9 mouse cellular contexts compared by ENCODE assay signal in the genomic region with DNA sequence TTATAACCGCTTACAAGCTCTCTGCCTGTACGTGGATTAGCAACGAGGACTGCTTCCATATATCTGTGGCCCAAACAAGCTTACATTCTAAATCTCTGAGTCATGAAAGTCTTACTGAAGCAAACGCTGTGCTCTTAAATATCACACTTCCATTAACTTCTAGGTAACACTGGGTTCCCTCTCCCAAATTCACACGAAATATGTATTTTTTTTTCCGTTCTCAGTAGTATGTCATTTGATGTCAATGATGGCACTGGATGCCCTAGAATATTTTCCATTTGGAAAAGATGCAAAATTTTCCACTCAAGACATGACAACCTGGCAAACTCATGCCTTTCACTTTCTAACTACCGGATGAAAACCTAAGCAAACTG. TPM values are rescaled to one million over a fixed set of nuclear protein-coding genes. Genes with fewer than 3 reads are reported as not detected.
DNase-seq lines count a peak whose midpoint lies in the region; ATAC-seq and TF ChIP-seq lines count a peak whose summit lies in the region.
"Had no signal": no experiment of that assay in that cellular context is flagged by ENCODE, and none has a peak within 500 bp of the region (broad histone marks: within the 10 kb centered on the region; RNA-seq: fewer than 3 reads in every experiment).

No protein-coding gene starts in this region.

- H3K27ac ChIP-seq in kidney, embryonic 15.5 days: peak overlapping the region; percentile 86; the same call in 1 of the 2 replicates
- 0 out of 2 replicates have a peak overlapping the region, but pooled peaks have one; percentile 59 for H3K27ac ChIP-seq in forebrain, postnatal 0 days (ENCODE audit: low read depth, low read length)
- no peak overlapping the region for H3K27ac ChIP-seq in midbrain, embryonic 12.5 days (replicated peaks)

- peak overlapping the region; percentile 66 for H3K4me2 ChIP-seq in kidney, embryonic 15.5 days
- peak overlapping the region; percentile 69 for H3K4me2 ChIP-seq in forebrain, postnatal 0 days (ENCODE audit: low read depth)
- peak overlapping the region; percentile 68 for H3K4me2 ChIP-seq in midbrain, embryonic 12.5 days (replicated peaks)

- no peaks in the 10 kb centered on the region for H3K9me3 ChIP-seq in kidney, embryonic 15.5 days (replicated peaks)
- H3K9me3 ChIP-seq in forebrain, postnatal 0 days (ENCODE audit: low read length): no peaks in the 10 kb centered on the region
- H3K9me3 ChIP-seq in midbrain, embryonic 12.5 days: no peaks in the 10 kb centered on the region

- H3K4me1 ChIP-seq in kidney, embryonic 15.5 days: peaks cover 9% of the 10 kb centered on the region
- H3K4me1 ChIP-seq in forebrain, postnatal 0 days (ENCODE audit: insufficient read depth): peaks cover 3% of the 10 kb centered on the region; the same call in 1 of the 2 replicates
- H3K4me1 ChIP-seq in midbrain, embryonic 12.5 days: peaks cover 10% of the 10 kb centered on the region

- ATAC-seq in kidney, embryonic 15.5 days (replicated peaks; ENCODE audit: low FRiP score): no peak
- ATAC-seq in forebrain, postnatal 0 days: no peak
- no peak for ATAC-seq in midbrain, embryonic 12.5 days (ENCODE audit: low FRiP score, low read depth)

- H3K4me3 ChIP-seq in kidney, embryonic 15.5 days (replicated peaks): peak overlapping the region; percentile 85
- H3K4me3 ChIP-seq in forebrain, postnatal 0 days (ENCODE audit: low read depth, low read length): peak overlapping the region; percentile 75
- peak overlapping the region; percentile 98 for H3K4me3 ChIP-seq in midbrain, embryonic 12.5 days

- no peak for TF ChIP-seq CTCF in forebrain, postnatal 0 days (IDR thresholded peaks at IDR 0.05; ENCODE audit: low read depth)

- H3K36me3 ChIP-seq in kidney, embryonic 15.5 days: peaks cover 23% of the 10 kb centered on the region
- peaks cover 12% of the 10 kb centered on the region for H3K36me3 ChIP-seq in forebrain, postnatal 0 days (ENCODE audit: insufficient read depth)
- H3K36me3 ChIP-seq in midbrain, embryonic 12.5 days: peaks cover 24% of the 10 kb centered on the region

- peak overlapping the region; percentile 86 for H3K9ac ChIP-seq in kidney, embryonic 15.5 days
- H3K9ac ChIP-seq in forebrain, postnatal 0 days: peak overlapping the region; percentile 88
- peak overlapping the region; percentile 96 for H3K9ac ChIP-seq in midbrain, embryonic 12.5 days (replicated peaks)

- DNase-seq in kidney, adult 8-10 months: no peak
- peak; percentile 17 for DNase-seq in Muller cell, postnatal 12 days (ENCODE audit: inconsistent ontology term)
- DNase-seq in forebrain, postnatal 0 days: no peak
- no peak for DNase-seq in B cell, adult 2 months
- DNase-seq in left cerebral cortex, postnatal 14 days (ENCODE audit: low spot score in 2 of 2): no peak
- DNase-seq in adrenal gland, postnatal 4 days (ENCODE audit: low spot score in 2 of 2): no peak

- intact Hi-C loops in left cerebral cortex, postnatal 14 days (cut with DNase I): no loop called here

- WGBS in kidney, embryonic 15.5 days: 33% methylated on average over 7 of the region's 7 CpGs
- WGBS in forebrain, postnatal 0 days: 41% methylated on average over 7 of the region's 7 CpGs
- 45% methylated on average over 7 of the region's 7 CpGs for WGBS in midbrain, embryonic 12.5 days

- 0 out of 2 replicates have a peak, but pooled peaks cover 4% of the 10 kb centered on the region for H3K27me3 ChIP-seq in kidney, embryonic 15.5 days
- H3K27me3 ChIP-seq in forebrain, postnatal 0 days (ENCODE audit: insufficient read depth, low read length): no peaks in the 10 kb centered on the region
- peaks cover 8% of the 10 kb centered on the region for H3K27me3 ChIP-seq in midbrain, embryonic 12.5 days

RNA-seq across cellular contexts. Expression of a gene that starts 0.8 kb away (rescaled TPM):
- polyA plus RNA-seq in kidney, embryonic 15.5 days (2015; fragmentation: Nextera tagmentation; extraction: Ambion mirVana): 8.3 and 8.7 TPM in 2 replicates
- total RNA-seq in forebrain, postnatal 0 days (2014; rRNA removed): 34.5 and 44.1 TPM in 2 replicates
- polyA plus RNA-seq in forebrain, postnatal 0 days (2015; fragmentation: Nextera tagmentation; extraction: Ambion mirVana): 4.7 and 6.8 TPM in 2 replicates
- polyA plus RNA-seq in midbrain, embryonic 12.5 days (2016; fragmentation: Nextera tagmentation; extraction: Ambion mirVana): 13.7 and 17.4 TPM in 2 replicates
- total RNA-seq in left cerebral cortex, postnatal 14 days (2021): 100 to 1,000 TPM; 144 to 155 TPM
- total RNA-seq in adrenal gland, postnatal 4 days (2021): 10 to 100 TPM; 43.0 to 45.1 TPM

RNA-seq across cellular contexts. Expression of a gene that starts 18.2 kb away (rescaled TPM):
- not detected in 2 replicates for polyA plus RNA-seq in kidney, embryonic 15.5 days (2015; fragmentation: Nextera tagmentation; extraction: Ambion mirVana)
- not detected in 2 replicates for total RNA-seq in forebrain, postnatal 0 days (2014; rRNA removed)
- polyA plus RNA-seq in forebrain, postnatal 0 days (2015; fragmentation: Nextera tagmentation; extraction: Ambion mirVana): not detected in 2 replicates
- polyA plus RNA-seq in midbrain, embryonic 12.5 days (2016; fragmentation: Nextera tagmentation; extraction: Ambion mirVana): not detected in 2 replicates
- total RNA-seq in left cerebral cortex, postnatal 14 days (2021): not detected
- total RNA-seq in adrenal gland, postnatal 4 days (2021): not detected
- total RNA-seq: adrenal gland, adult 18-20 months had no signal

RNA-seq across cellular contexts. Expression of a gene that starts 39.6 kb away (rescaled TPM):
- 52.2 and 56.4 TPM in 2 replicates for polyA plus RNA-seq in kidney, embryonic 15.5 days (2015; fragmentation: Nextera tagmentation; extraction: Ambion mirVana)
- total RNA-seq in forebrain, postnatal 0 days (2014; rRNA removed): 47.6 and 48.5 TPM in 2 replicates
- polyA plus RNA-seq in forebrain, postnatal 0 days (2015; fragmentation: Nextera tagmentation; extraction: Ambion mirVana): 49.0 and 58.0 TPM in 2 replicates
- polyA plus RNA-seq in midbrain, embryonic 12.5 days (2016; fragmentation: Nextera tagmentation; extraction: Ambion mirVana): 60.5 and 60.6 TPM in 2 replicates
- 10 to 100 TPM; 64.4 to 68.2 TPM for total RNA-seq in left cerebral cortex, postnatal 14 days (2021)
- total RNA-seq in adrenal gland, postnatal 4 days (2021): 10 to 100 TPM; 33.0 to 33.7 TPM
